Mouse (Mus musculus): Measurements from ENCODE around the gene Map7d1.

GRCm38 (mm10) chr4:126199556-126199955 lies 56.6 kb downstream of the Map7d1 start:
- TF ChIP-seq CTCF (conservative IDR thresholded peaks at IDR 0.05; ENCODE audit: low read length): no peak
- no peak for TF ChIP-seq NANOG (IDR thresholded peaks at IDR 0.05; ENCODE audit: borderline replicate concordance, low read length)

All from E14TG2a.4 (cell line).